Mouse (Mus musculus) testis, adult 2 months (tissue): ENCODE measurements around the gene Stat6. TPM values are rescaled to one million over a fixed set of nuclear protein-coding genes. Genes with fewer than 3 reads are reported as not detected.

Experiments used
- H3K27ac ChIP-seq: fragments of 200-500 bp; 2 replicates; pipeline ENCODE4 v1.5.1; 2012; ENCODE audit warnings: low read depth, low read length; ENCODE audit not compliant: control insufficient read depth, insufficient read depth
- H3K27me3 ChIP-seq: fragments of 200-500 bp; 2 replicates; pipeline ENCODE4 v1.6.1; 2012; ENCODE audit warnings: mild to moderate bottlenecking, low read length, moderate library complexity; ENCODE audit not compliant: control insufficient read depth, insufficient read depth
- H3K36me3 ChIP-seq: fragments of 200-500 bp; 2 replicates; pipeline ENCODE4 v1.6.1; 2012; ENCODE audit warnings: mild to moderate bottlenecking, low read length; ENCODE audit not compliant: control insufficient read depth, insufficient read depth
- H3K4me1 ChIP-seq: fragments of 200-500 bp; 2 replicates; pipeline ENCODE4 v1.6.1; 2012; ENCODE audit warnings: low read length; ENCODE audit not compliant: control insufficient read depth, insufficient read depth
- H3K4me3 ChIP-seq: fragments of 200-500 bp; 2 replicates; pipeline ENCODE4 v1.5.1; 2012; ENCODE audit warnings: low read depth, mild to moderate bottlenecking, low read length, moderate library complexity, mixed read lengths; ENCODE audit not compliant: control insufficient read depth
- CTCF ChIP-seq: fragments of 200-500 bp; IDR thresholded peaks from 2 replicates; pipeline ENCODE4 v1.5.1; 2012; ENCODE audit warnings: low read depth, mild to moderate bottlenecking, inconsistent platforms, low read length, moderate library complexity; ENCODE audit not compliant: control insufficient read depth, insufficient read depth, insufficient replicate concordance
- POLR2A ChIP-seq: fragments of 200-500 bp; IDR thresholded peaks from 2 replicates; pipeline ENCODE4 v1.6.1; 2012; ENCODE audit warnings: low read depth, mild to moderate bottlenecking, inconsistent platforms, low read length, moderate library complexity; ENCODE audit not compliant: control insufficient read depth
- polyA plus RNA-seq: library from polyadenylated mRNA; depleted of rRNA; stranded (reverse); fragments of >200 nt; gene quantifications from 2 replicates; pipeline ENCODE4 v1.2.3, GENCODE M21; 2012

Gene Stat6
- polyA plus RNA-seq, 1 experiment = 3.9 TPM

DNA sequence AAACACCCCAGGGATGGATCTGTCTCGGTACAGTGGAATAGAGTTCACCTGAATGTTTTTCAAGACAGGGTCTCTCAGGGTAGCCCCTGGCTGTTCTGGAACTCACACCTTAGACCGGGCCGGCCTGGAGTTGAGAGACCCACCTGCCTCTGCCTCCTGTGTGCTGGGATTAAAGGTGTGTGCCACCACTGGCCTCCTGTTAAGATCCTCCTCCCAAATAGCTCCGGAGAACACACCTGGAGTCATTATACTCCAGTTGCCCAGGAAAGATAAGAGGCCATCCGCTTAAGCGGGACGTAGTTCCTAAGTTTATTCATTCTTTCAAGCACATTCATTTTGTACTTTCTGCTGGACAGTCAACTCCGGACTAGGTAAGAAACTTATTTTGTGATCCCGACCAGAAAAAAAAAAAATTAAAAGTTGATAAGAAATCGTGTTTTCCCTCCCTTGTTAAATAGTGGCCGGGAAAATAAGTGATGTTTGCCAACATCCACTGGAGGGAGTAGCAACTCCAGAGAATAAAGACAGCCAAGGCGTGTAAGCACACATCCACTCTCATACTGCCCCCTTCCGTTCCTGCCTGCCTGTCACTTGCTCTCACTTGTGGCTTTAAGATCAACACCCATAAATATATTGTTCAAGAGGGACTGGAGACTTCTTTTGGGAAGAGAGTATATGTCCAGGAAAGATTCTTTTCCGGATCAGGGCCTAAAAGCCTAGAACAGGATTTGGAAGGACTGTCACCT is 35.0 kb downstream of the Stat6 start:
- H3K4me1 ChIP-seq = peaks cover 4% of the 10 kb centered on the region
- peak overlapping the region; percentile 91 for H3K27ac ChIP-seq
- peaks cover 4% of the 10 kb centered on the region; the same call in 1 of the 2 replicates for H3K36me3 ChIP-seq
- TF ChIP-seq CTCF = peak; percentile 66; the same call in 1 of the 2 replicates
- TF ChIP-seq POLR2A = no peak
- H3K27me3 ChIP-seq = no peaks in the 10 kb centered on the region
- H3K4me3 ChIP-seq = peak overlapping the region; percentile 90

DNA sequence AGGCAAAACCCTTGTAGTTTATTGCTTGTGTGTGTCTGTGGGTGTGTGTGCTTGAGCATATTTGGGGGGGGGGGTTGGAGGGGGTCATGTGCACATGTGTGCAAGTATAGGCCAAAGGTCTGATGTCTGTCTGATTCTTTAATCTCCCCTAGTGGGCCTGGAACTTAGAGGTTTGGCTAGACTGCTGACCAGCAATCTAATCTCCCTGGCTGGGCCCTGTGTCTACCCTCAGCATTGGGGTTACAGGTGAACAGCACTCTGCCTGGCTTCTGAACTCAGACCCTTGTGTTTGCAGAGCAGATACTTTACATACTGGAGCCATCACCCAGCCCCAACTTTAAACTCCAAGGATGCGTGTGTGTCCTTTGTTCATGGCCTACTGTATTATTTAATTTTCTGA is 36.4 kb downstream of the Stat6 start:
- Histone ChIP-seq H3K27ac (no peak overlapping the region), H3K4me1 (peaks cover 4% of the 10 kb centered on the region), H3K36me3 (peaks cover 4% of the 10 kb centered on the region; the same call in 1 of the 2 replicates), H3K4me3 (peak overlapping the region; percentile 45), H3K27me3 (no peaks in the 10 kb centered on the region)
- TF ChIP-seq CTCF = no peak
- TF ChIP-seq POLR2A = no peak

DNA sequence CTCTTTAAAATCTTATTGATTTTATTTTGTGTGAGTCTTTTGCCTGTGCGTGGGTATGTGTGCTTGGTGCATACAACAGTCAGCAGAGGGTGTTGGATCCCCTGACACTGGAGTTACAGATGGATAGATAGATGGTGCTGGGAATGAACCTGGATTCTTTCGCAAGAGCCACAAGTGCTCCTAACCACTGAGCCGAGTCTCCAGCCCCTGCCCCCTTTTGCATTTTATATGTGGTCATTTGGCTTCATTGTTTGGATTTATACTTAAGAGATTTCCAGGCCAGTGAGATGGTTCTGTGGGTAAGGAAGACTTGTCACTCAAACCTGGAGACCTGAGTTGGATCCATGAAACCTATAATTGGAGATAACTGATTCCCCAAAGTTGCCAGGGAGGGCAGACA is 37.1 kb downstream of the Stat6 start:
- Histone ChIP-seq H3K27ac (no peak overlapping the region), H3K27me3 (no peaks in the 10 kb centered on the region), H3K4me3 (no peak overlapping the region), H3K36me3 (peaks cover 4% of the 10 kb centered on the region; the same call in 1 of the 2 replicates), H3K4me1 (peaks cover 2% of the 10 kb centered on the region)
- TF ChIP-seq POLR2A = no peak
- TF ChIP-seq CTCF = no peak

DNA sequence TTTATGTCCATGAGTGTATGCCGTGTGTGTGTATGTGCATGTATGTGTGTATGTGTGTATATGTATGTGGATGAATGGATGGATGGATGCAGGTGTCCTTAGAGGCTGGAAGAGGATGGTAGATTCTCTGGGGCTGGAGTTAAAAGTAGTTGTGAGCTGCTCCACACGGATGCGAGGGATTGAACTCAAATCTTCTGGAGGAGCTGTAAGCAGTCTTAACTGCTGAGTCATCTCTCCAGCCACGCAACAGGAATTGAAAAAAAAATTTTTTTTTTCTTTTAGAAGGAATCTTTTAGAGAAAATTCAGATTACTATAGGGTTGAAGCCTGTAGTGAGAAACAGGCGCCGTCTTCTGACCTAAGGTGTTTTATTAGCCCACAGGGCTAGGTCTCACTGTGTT is 40.1 kb downstream of the Stat6 start:
- Histone ChIP-seq H3K4me1 (no peaks in the 10 kb centered on the region; the same call in 1 of the 2 replicates), H3K36me3 (peaks cover 4% of the 10 kb centered on the region; the same call in 1 of the 2 replicates), H3K27me3 (no peaks in the 10 kb centered on the region), H3K4me3 (no peak overlapping the region), H3K27ac (no peak overlapping the region)
- no peak for TF ChIP-seq POLR2A
- TF ChIP-seq CTCF = no peak

DNA sequence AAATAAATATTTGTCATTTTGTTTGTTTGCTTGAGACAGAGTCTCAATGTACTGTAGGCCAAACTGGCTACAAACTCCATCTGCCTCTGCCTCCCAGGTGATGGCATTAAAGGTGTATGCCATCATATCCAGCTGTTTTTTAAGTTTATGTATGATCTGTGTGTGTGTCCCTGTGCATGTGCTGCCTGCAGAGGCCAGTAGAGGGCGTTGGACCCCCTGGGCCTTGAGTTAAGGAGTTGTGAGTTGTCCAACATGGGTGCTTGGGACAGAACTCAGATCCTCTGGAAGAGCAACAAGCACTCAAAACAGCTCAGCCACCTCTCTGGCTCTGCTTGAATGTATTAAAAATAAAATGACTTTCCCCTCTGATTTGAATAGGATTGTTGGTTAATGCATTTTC is 48.3 kb downstream of the Stat6 start:
- Histone ChIP-seq H3K36me3 (no peaks in the 10 kb centered on the region; the same call in 1 of the 2 replicates), H3K4me3 (no peak overlapping the region), H3K4me1 (no peaks in the 10 kb centered on the region; the same call in 1 of the 2 replicates), H3K27ac (no peak overlapping the region), H3K27me3 (no peaks in the 10 kb centered on the region)
- TF ChIP-seq POLR2A = no peak
- peak; percentile 33; the same call in 1 of the 2 replicates for TF ChIP-seq CTCF

DNA sequence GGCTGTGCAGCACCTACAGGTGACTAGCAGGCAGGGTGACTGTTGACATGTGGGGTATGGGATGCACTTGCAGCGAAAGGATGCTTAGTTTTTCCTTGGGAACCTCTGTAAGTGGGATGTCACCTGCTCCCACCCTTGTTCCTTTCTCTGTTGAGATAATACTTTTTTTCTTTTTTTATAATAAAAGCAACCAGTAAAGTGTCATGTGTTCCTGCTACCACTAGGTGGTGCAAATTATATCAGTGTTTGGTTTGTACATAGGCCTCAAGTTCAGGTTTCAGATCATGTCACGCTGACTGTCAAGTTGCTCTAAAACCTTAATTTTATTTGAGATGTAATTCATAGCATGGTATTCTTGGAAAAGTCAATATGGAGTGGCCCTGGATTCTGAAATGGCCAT is 51.9 kb downstream of the Stat6 start:
- Histone ChIP-seq H3K27ac (no peak overlapping the region), H3K36me3 (no peaks in the 10 kb centered on the region; the same call in 1 of the 2 replicates), H3K4me1 (no peaks in the 10 kb centered on the region), H3K4me3 (no peak overlapping the region), H3K27me3 (no peaks in the 10 kb centered on the region)
- TF ChIP-seq POLR2A = no peak
- no peak for TF ChIP-seq CTCF

DNA sequence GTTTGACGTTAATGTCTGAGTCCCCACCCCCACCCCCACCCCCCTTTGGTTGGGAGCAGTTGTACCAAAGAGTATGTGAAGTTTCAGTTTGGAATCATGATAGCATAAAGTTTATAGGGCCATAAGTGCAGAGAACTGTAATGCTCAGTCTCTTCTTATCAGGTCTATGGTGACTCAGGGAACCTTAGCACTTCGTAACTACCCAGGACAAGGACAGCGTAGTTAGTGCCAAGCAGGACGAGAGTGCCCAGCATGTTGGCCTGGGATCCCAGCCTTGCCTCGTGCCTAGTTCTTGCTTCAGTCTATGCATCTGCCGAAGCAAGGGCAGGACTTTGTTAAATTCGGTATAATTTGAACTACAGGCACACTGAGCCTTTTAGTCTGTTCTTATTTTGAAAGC is 53.0 kb downstream of the Stat6 start:
- H3K4me1 ChIP-seq = no peaks in the 10 kb centered on the region
- H3K27me3 ChIP-seq = no peaks in the 10 kb centered on the region
- TF ChIP-seq POLR2A (no peak), CTCF (no peak)
- H3K36me3 ChIP-seq = no peaks in the 10 kb centered on the region
- no peak overlapping the region for H3K27ac ChIP-seq
- H3K4me3 ChIP-seq = no peak overlapping the region
